Mouse (Mus musculus): ENCODE data around the gene Ank3.

DNA sequence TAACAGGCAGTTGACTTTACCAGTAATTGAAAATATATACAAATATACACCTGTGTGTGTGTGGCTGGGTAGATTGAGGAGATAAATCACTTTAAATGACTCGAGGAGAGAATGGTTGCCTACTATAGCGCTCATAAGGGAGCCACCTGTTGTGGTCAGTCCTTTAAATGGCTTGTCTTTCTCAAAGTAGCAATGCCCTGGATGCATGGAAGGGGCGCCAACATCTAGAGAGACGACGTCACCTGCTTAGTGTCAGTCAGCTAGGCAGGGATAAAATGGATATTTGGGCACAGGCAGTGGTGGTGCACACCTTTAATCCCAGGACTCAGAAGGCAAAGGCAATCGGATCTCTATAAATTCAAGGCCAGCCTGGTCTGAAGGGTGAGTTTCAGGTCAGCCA lies 29.3 kb upstream of the Ank3 start:
- TF ChIP-seq POLR2A (IDR thresholded peaks at IDR 0.05; ENCODE audit: borderline replicate concordance, extremely low read depth, low read depth, low read length) (no peak), CTCF (IDR thresholded peaks at IDR 0.05; ENCODE audit: insufficient read depth, low read length) (no peak)

Data from lung, adult 2 months (tissue).